Mouse (Mus musculus) erythroid progenitor cell, adult 5-6 weeks (primary cell): ENCODE results near the gene Rxrg. TPM values are rescaled to one million over a fixed set of nuclear protein-coding genes. Genes with fewer than 3 reads are reported as not detected.

Source experiments
- ATAC-seq: replicated peaks from 2 replicates; pipeline ENCODE4 v1.8.0; 2016; ENCODE audit warnings: moderate number of reproducible peaks, mild to moderate bottlenecking, moderate TSS enrichment, inconsistent platforms; ENCODE audit not compliant: poor library complexity, low FRiP score, severe bottlenecking
- total RNA-seq, 2 experiments: library from RNA; stranded (forward) in 1 of 2; stranded (reverse) in 1 of 2; fragments of 150-400 nt in 1 of 2; fragments of 186-747, 209-891 nt in 1 of 2; gene quantifications; 2 replicates each; pipeline versions ENCODE4 v1.2.3 to v1.2.4; 2015 to 2017; ENCODE audit warnings: low replicate concordance in 2 of 2

Rxrg gene
- total RNA-seq (2015; ENCODE audit: low replicate concordance) = not detected in 2 replicates
- not detected in 2 replicates for total RNA-seq (2017; ENCODE audit: low replicate concordance)

- ATAC-seq = no peak
Measured at GRCm38 (mm10) chr1:167598255-167599081, at the start of gene Rxrg. Rxrg (plus strand) TSS chr1:167598384.

- no peak for ATAC-seq
Measured at GRCm38 (mm10) chr1:167549324-167549723, 48.9 kb upstream of the Rxrg start.

- no peak for ATAC-seq
Measured at GRCm38 (mm10) chr1:167551601-167552000, 46.6 kb upstream of the Rxrg start.

GRCm38 (mm10) chr1:167553959-167554526 is 44.1 kb upstream of the Rxrg start:
- ATAC-seq = no peak

- no peak for ATAC-seq
Measured at GRCm38 (mm10) chr1:167566571-167566970, 31.6 kb upstream of the Rxrg start.

- ATAC-seq = no peak
Measured at GRCm38 (mm10) chr1:167579131-167579530, 19.1 kb upstream of the Rxrg start.

GRCm38 (mm10) chr1:167583195-167583594 is 15.0 kb upstream of the Rxrg start:
- ATAC-seq = no peak

GRCm38 (mm10) chr1:167583888-167584287 is 14.3 kb upstream of the Rxrg start:
- no peak for ATAC-seq

GRCm38 (mm10) chr1:167588747-167589558 is 9.2 kb upstream of the Rxrg start:
- ATAC-seq = no peak

- ATAC-seq = no peak
Measured at GRCm38 (mm10) chr1:167592175-167592574, 6.0 kb upstream of the Rxrg start.

GRCm38 (mm10) chr1:167599211-167599735 is 1.1 kb downstream of the Rxrg start:
- ATAC-seq = no peak

GRCm38 (mm10) chr1:167608201-167608741 is 10.1 kb downstream of the Rxrg start:
- no peak for ATAC-seq

GRCm38 (mm10) chr1:167617131-167617530 is 18.9 kb downstream of the Rxrg start:
- ATAC-seq = no peak

GRCm38 (mm10) chr1:167617995-167618489 is 19.9 kb downstream of the Rxrg start:
- no peak for ATAC-seq

GRCm38 (mm10) chr1:167620206-167620795 is 22.1 kb downstream of the Rxrg start:
- 0 out of 2 replicates have a peak, but pooled peaks have one; percentile 25 for ATAC-seq

- no peak for ATAC-seq
Measured at GRCm38 (mm10) chr1:167625098-167625497, 26.9 kb downstream of the Rxrg start.

GRCm38 (mm10) chr1:167631765-167632164 is 33.6 kb downstream of the Rxrg start:
- no peak for ATAC-seq

- no peak for ATAC-seq
Measured at GRCm38 (mm10) chr1:167635702-167636101, 37.5 kb downstream of the Rxrg start.

- peak; percentile 75 for ATAC-seq
Measured at GRCm38 (mm10) chr1:167636948-167637347, 38.8 kb downstream of the Rxrg start.
